Mouse (Mus musculus) ES-Bruce4 (cell line): ENCODE measurements around the gene Rem1.

ENCODE experiments used
- CTCF ChIP-seq: IDR thresholded peaks from one replicate; pipeline ENCODE4 v1.8.1; 2011; ENCODE audit warnings: low read depth, low read length
- POLR2A ChIP-seq: IDR thresholded peaks from one replicate; pipeline ENCODE4 v1.8.1; 2011; ENCODE audit warnings: low read length; ENCODE audit not compliant: insufficient read depth

- no peak for TF ChIP-seq CTCF
- TF ChIP-seq POLR2A = no peak
Observed at GRCm38 (mm10) chr2:152653874-152654715, 27.3 kb downstream of the Rem1 start.
